Mouse (Mus musculus): Measurements from ENCODE around the gene Robo2. TPM values are rescaled to one million over a fixed set of nuclear protein-coding genes. Genes with fewer than 3 reads are reported as not detected.
"Not testable (repeated sequence)": the region's sequence is repeated elsewhere in the genome, so short reads cannot be mapped to it uniquely, and the experiment has no call there.

The Robo2 gene
- total RNA-seq, 2 experiments from 2014 or later, result 138 to 146 TPM

DNA sequence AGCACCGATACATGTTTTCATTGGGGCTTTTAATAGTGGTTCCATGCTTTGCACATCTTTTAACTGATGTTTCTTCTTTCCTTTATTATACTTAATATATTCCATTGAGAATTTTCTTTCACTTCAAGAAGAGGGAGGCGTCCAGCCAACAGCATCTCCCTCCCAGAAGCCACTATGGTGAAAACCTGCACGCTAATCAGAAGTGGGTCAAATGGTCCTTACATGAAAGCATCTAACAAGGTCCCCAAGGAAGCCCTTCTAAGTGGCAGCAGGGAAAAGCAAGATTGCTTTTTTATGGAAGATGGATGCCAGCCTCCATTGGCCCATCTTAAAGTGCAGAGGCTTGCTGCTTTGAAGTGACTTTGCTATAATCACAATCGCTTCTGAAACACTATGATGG, 300.5 kb downstream of the Robo2 start:
- Histone ChIP-seq H3K4me3 (no peak overlapping the region), H3K27ac (no peak overlapping the region)
- no peak for TF ChIP-seq CTCF (IDR thresholded peaks at IDR 0.05)
- intact Hi-C loops (cut with DNase I), result no loop called here
- DNase-seq (ENCODE audit: extremely low spot score in 1 of 2, low spot score in 2 of 2), result no peak

DNA sequence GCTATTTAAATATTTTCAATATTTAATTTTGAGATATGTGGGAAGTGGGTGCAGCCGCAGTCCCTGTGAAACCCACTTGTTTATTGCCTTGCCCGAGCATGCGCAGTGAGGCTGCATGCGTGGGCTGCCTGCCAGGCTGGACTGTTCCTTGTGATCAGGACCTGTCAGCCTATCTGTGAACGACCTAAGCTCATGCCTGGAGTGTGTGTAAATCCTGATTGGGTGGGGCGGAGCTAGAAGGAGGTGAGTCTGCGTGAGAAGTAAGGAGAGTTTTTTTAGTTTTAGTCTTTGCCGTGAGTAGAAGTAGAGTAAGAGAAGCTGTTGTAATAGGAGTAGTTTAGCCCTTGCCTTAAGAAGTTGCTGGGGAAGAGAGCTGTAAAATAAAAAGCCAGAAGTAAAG, 307.2 kb downstream of the Robo2 start:
- H3K27ac ChIP-seq; DNase-seq (ENCODE audit: extremely low spot score in 1 of 2, low spot score in 2 of 2); intact Hi-C loops (cut with DNase I); H3K4me3 ChIP-seq: not testable (repeated sequence)

DNA sequence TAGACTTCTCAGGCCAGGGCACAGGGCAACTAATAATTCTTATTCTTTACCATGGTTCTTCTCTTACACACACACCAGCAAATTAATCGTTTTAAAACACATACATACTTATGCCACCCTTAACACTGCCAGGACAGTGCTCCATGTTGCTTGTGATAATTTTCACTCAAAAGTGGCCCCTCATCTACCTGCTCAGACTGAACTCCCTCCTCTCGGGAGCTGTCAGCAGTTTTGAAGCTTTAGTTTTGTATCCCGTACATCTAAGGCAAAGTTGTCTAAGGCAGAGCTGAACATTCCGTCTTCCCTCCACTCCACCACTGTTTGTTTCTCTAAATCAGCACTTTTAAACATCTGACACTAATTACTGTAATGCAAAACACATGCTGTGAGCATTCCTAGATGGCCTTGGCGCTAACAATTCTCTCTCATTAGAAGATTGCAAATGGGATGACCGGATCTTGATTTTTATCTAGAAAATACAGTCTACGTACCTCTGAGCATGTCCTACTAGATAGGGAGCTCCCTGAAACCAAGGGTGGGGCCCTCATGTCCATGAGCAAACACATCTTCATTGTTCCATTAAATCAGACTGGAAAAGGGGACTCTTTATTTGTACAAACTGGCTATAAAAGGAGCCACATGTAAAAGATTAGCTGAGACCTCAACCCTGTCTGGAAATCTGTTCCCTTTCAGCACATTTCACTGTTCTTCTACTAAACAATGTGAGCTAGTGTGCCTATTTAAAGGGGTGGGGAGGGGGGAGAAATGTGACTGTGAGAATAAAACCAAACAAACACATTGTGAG, 318.4 kb downstream of the Robo2 start:
- Histone ChIP-seq H3K4me3 (no peak overlapping the region), H3K27ac (no peak overlapping the region)
- no peak for DNase-seq (ENCODE audit: extremely low spot score in 1 of 2, low spot score in 2 of 2)
- no peak for TF ChIP-seq CTCF (IDR thresholded peaks at IDR 0.05)
- intact Hi-C loops (cut with DNase I), result no loop called here

DNA sequence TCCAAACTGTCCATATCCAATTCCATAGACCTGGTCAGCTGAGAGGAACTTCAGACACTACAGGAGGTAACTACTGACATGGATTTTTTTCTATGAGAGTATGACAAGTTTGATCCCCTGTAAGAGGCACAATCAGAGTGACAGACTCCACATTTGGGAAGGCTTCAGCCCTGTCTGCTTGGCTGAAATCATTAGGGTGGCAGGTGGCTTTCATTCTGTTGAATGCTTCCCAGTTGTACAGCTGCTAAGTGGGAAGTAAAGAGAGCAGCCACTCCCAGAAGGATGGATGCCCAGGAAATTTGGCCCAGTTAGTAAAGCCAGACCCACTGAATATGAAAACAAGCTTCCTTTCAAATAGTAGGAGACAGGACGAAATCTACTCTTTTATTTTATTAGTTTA, 321.7 kb downstream of the Robo2 start:
- no peak for TF ChIP-seq CTCF (IDR thresholded peaks at IDR 0.05)
- DNase-seq (ENCODE audit: extremely low spot score in 1 of 2, low spot score in 2 of 2), result no peak
- intact Hi-C loops (cut with DNase I), result no loop called here
- Histone ChIP-seq H3K27ac (no peak overlapping the region), H3K4me3 (no peak overlapping the region)

DNA sequence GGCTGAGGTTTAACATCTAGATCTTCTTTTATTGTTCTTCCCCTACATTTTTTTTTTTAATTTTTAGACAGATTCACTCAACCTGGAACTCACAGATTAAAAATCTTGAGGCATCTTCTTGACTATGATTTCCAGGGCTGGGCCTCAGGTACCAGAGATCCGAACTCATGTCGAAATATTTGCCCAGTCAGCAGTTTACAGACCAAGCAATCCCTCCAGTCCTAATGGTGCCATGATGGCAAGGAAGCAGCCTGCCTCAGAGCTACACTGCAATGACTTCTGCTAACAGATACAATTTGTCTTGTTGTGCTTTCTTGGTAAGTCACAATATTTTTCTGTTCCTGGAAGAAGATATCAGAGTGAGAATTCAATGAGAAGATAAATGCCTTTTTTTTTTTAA, 327.4 kb downstream of the Robo2 start:
- no peak overlapping the region for H3K27ac ChIP-seq
- H3K4me3 ChIP-seq, result no peak overlapping the region
- DNase-seq (ENCODE audit: extremely low spot score in 1 of 2, low spot score in 2 of 2), result no peak
- intact Hi-C loops (cut with DNase I), result no loop called here
- TF ChIP-seq CTCF (IDR thresholded peaks at IDR 0.05), result no peak

DNA sequence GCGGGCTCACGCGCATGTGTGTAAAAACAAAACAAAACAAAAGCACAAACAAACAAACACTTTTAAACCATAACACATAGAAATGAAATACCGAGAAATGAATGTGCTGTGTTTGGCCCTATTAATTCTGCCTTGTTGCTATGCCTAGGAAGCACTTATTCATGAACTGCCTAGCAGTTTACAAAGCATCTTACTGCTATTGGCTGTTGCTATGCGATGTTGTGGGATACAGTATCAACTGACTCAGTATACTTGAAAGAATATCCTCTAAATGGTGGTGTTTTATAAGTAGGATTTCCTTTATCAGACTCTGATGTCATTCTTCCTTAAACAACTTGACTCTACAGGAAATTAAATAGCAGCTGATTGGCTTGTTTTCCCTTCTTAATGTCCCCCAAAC, 339.0 kb downstream of the Robo2 start:
- no peak for TF ChIP-seq CTCF (IDR thresholded peaks at IDR 0.05)
- Histone ChIP-seq H3K4me3 (no peak overlapping the region), H3K27ac (no peak overlapping the region)
- DNase-seq (ENCODE audit: extremely low spot score in 1 of 2, low spot score in 2 of 2), result no peak
- intact Hi-C loops (cut with DNase I), result no loop called here

DNA sequence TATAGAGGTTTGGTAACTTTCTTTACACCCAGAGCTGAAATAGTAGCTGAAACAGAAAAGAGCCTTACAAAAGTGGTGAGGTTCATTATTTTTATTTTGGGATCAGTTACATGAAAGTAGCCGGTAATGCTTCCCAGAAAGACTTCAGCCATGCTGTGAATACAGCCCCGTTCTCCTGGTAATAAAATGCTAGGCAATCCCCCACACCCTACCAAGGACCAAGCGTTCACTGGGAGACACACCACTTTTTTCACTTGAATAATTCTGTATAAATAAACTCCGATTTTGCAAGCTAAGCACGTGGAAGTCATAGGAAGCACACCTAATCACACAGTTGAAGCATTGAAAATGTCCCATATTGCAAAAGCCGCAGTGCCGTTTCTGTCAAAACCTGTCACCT, 341.0 kb downstream of the Robo2 start:
- intact Hi-C loops (cut with DNase I), result no loop called here
- peak overlapping the region; percentile 19; the same call in 1 of the 2 replicates for H3K4me3 ChIP-seq

DNA sequence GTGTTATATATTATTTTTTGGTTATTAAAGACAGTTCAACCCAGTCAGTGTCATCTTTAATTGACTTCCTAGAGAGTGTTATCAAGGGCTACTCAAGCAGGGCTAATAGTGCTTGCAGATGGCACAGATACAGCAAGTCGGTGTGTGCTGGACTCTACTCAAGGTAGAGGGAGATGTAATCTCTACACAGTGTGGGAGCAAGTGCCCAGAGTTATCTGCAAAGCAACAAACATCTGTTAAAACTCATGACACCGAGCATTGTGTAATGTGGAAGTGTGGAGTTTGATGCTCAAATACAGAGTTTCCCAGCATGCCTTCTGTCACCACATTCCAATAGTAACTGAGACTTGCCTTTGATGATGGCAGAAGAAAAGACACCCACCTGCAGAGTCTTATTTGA, 345.7 kb downstream of the Robo2 start:
- intact Hi-C loops (cut with DNase I), result no loop called here
- no peak overlapping the region for H3K27ac ChIP-seq

More for the DNA sequence above, 341.0 kb downstream of the Robo2 start:
- no peak for DNase-seq (ENCODE audit: extremely low spot score in 1 of 2, low spot score in 2 of 2)
- no peak for TF ChIP-seq CTCF (IDR thresholded peaks at IDR 0.05)
- H3K27ac ChIP-seq, result no peak overlapping the region

DNA sequence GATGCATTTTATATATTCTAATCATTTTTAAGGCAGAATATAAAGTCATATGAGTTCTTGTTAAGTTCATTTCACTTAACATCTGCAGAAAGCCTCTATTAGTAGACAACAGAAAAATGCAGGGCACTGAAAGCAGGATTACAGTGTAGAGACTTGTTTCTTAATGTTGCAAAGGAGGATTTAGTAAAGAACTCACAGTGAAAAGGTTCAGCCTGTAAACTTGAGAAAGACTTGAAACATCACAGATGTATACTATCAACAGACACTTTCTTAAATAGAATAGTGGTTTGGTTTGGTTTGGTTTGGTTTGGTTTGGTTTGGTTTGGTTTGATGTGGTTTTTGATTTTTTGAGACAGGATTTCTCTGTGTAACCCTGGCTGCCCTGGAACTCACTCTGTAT, 349.7 kb downstream of the Robo2 start:
- no peak for TF ChIP-seq CTCF (IDR thresholded peaks at IDR 0.05)
- DNase-seq (ENCODE audit: extremely low spot score in 1 of 2, low spot score in 2 of 2), result no peak
- Histone ChIP-seq H3K27ac (no peak overlapping the region), H3K4me3 (no peak overlapping the region)
- intact Hi-C loops (cut with DNase I), result no loop called here

More for the DNA sequence above, 345.7 kb downstream of the Robo2 start:
- no peak overlapping the region for H3K4me3 ChIP-seq
- TF ChIP-seq CTCF (IDR thresholded peaks at IDR 0.05), result no peak
- DNase-seq (ENCODE audit: extremely low spot score in 1 of 2, low spot score in 2 of 2), result no peak

DNA sequence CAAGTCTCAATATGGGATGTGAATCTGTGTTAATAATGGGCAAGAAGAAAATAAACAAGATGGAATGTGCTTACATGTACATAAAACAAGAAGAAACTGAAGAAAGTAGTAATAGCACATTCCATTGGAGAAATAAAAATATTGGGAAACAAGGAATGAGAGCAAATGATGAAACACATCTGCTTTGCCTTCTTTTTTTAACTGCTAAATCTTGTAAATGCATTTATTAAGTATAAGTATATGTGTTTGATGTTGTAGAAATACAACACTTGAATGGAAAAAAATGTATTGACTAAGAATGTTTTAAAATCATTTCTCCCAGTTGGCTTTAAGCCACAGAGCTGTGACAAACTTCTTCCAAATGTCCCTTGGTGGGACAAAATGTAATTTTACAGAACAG, 350.1 kb downstream of the Robo2 start:
- intact Hi-C loops (cut with DNase I), result no loop called here
- Histone ChIP-seq H3K27ac (no peak overlapping the region), H3K4me3 (no peak overlapping the region)
- no peak for TF ChIP-seq CTCF (IDR thresholded peaks at IDR 0.05)
- no peak for DNase-seq (ENCODE audit: extremely low spot score in 1 of 2, low spot score in 2 of 2)

DNA sequence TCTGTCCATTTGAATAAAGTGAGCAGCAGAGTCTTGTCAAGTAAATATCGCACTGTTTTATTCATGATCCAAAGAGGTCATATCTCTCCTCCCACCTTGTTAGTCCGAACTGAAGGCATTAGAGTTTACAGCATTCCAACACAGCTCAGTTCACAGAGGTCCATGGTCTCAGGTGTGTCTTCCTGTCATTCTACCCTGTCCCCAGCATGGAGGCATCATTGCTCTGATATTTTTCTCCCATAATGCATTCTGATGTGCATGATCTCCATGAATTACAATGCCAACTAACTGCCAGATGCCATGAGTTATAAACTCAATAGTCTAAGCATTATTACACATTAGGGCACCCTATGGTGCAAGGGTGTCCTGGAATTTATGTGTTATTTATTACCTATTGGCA, 354.7 kb downstream of the Robo2 start:
- DNase-seq (ENCODE audit: extremely low spot score in 1 of 2, low spot score in 2 of 2), result no peak
- no peak for TF ChIP-seq CTCF (IDR thresholded peaks at IDR 0.05)
- intact Hi-C loops (cut with DNase I), result no loop called here
- Histone ChIP-seq H3K4me3 (no peak overlapping the region), H3K27ac (no peak overlapping the region)

DNA sequence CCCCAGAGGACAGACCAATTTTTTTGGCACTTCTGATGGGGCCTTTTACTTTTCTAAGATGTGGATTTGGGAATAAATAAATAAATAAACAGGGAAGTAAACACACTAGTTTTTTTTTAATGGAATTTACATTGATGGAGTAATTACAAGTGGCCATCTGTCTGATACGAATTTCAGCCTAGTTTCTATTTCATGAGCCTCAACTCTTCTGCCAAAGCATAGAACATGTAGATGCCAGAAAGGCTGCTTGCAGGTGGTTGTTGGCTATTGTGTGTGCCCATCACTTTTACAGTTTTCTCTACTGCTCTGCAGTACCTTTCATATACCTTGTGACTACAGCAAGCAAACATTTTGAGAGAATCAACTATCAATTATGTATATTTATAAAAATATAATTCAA, 355.4 kb downstream of the Robo2 start:
- Histone ChIP-seq H3K4me3 (no peak overlapping the region), H3K27ac (no peak overlapping the region)
- TF ChIP-seq CTCF (IDR thresholded peaks at IDR 0.05), result no peak
- no peak for DNase-seq (ENCODE audit: extremely low spot score in 1 of 2, low spot score in 2 of 2)
- intact Hi-C loops (cut with DNase I), result no loop called here

DNA sequence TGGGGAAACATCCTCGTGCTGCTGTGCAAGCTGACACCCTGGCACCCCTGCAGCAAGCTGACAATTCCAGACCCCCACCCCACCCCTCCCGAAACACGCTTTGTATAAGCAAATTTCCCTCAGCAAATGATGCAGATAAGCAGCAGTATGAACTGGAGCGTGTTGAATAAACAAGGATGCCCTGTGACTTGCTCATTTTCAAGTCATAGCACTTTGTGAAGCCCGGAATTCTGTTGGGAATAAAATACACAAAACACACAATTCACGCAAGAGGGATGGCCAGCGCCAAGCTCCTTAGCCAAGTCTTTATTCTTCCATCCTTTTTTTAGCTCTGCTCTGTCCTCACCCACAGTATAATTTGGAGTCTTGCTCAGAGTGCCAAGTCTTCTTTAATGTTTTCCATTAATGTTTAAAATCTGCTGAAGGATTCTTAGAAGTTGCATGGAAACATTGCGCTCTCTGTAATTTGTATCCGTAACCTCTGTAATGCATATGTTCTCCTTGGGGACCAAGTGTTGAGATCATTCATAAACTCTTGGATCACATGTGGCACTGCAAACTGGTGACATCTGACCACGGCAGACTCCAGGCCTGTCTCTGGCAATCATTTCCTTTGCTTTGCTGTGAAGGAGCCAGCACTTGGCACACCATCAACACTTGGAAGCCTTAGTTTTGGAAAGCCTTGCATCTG, 356.4 kb downstream of the Robo2 start:
- DNase-seq (ENCODE audit: extremely low spot score in 1 of 2, low spot score in 2 of 2), result peak in 1 of 2 experiments; percentile 20
- TF ChIP-seq CTCF (IDR thresholded peaks at IDR 0.05), result no peak
- H3K4me3 ChIP-seq, result no peak overlapping the region
- intact Hi-C loops (cut with DNase I), result no loop called here
- H3K27ac ChIP-seq, result no peak overlapping the region

Measured in left cerebral cortex, adult 2 months (tissue).